Mouse (Mus musculus) MEL (cell line): Measurements from ENCODE around the gene Gm9964. TPM values are rescaled to one million over a fixed set of nuclear protein-coding genes. Genes with fewer than 3 reads are reported as not detected.
A peak's percentile ranks its signal among the peaks of the same experiment; 100 is the strongest.

Experiments used
- DNase-seq: peaks from one replicate; pipeline ENCODE4 v3.0.0; 2011; ENCODE audit warnings: low read depth, low spot score
- H3K27ac ChIP-seq: 2 replicates; pipeline ENCODE4 v1.5.1; 2012; ENCODE audit warnings: low read depth, mild to moderate bottlenecking, control low read depth, low read length, moderate library complexity; ENCODE audit not compliant: control insufficient read depth
- H3K27me3 ChIP-seq, 2 experiments: fragments of 150-350 bp in 1 of 2; sonication (generic) in 1 of 2; 2 replicates each; pipeline ENCODE4 v1.6.1; 2012; ENCODE audit warnings: low read length in 2 of 2, mild to moderate bottlenecking in 2 of 2, improper control_type of control experiment in 1 of 2, moderate library complexity in 1 of 2; ENCODE audit not compliant: insufficient read depth in 2 of 2, control insufficient read depth in 1 of 2
- H3K36me3 ChIP-seq, 2 experiments: 2 replicates each; pipeline ENCODE4 v1.6.1; 2012 to 2014; ENCODE audit warnings: low read length in 2 of 2, improper control_type of control experiment in 1 of 2, inconsistent platforms in 1 of 2, mild to moderate bottlenecking in 1 of 2; ENCODE audit not compliant: insufficient read depth in 2 of 2, control insufficient read depth in 1 of 2
- H3K4me1 ChIP-seq, 2 experiments: fragments of 150-350 bp in 1 of 2; sonication (generic) in 1 of 2; 2 replicates each; pipeline ENCODE4 v1.6.1; 2012; ENCODE audit warnings: low read length in 2 of 2, improper control_type of control experiment in 1 of 2, mild to moderate bottlenecking in 1 of 2; ENCODE audit not compliant: insufficient read depth in 2 of 2, control insufficient read depth in 1 of 2
- H3K4me3 ChIP-seq, 2 experiments: fragments of 150-350 bp in 1 of 2; sonication (generic) in 1 of 2; 2 replicates each; pipeline ENCODE4 v1.5.1; 2012; ENCODE audit warnings: low read depth in 2 of 2, low read length in 2 of 2, mild to moderate bottlenecking in 2 of 2, moderate library complexity in 2 of 2, control low read depth in 1 of 2, improper control_type of control experiment in 1 of 2; ENCODE audit not compliant: control insufficient read depth in 1 of 2, insufficient read depth in 1 of 2
- H3K79me2 ChIP-seq: 2 replicates; pipeline ENCODE4 v1.6.1; 2012; ENCODE audit warnings: mild to moderate bottlenecking, low read length, moderate library complexity; ENCODE audit not compliant: control insufficient read depth, poor library complexity, insufficient read depth
- H3K9ac ChIP-seq: 2 replicates; pipeline ENCODE4 v1.6.1; 2012; ENCODE audit warnings: low read depth, mild to moderate bottlenecking, control low read depth, low read length, moderate library complexity; ENCODE audit not compliant: control insufficient read depth, poor library complexity, severe bottlenecking
- H3K9me3 ChIP-seq: fragments of 150-350 bp; sonication (generic); replicated peaks from 2 replicates; pipeline ENCODE4 v1.6.1; 2012; ENCODE audit warnings: mild to moderate bottlenecking, low read length, improper control_type of control experiment, moderate library complexity; ENCODE audit not compliant: insufficient read depth
- BHLHE40 ChIP-seq: IDR thresholded peaks from 2 replicates; pipeline ENCODE4 v1.6.1; 2012; ENCODE audit warnings: low read depth, mild to moderate bottlenecking, inconsistent platforms, low read length, improper control_type of control experiment, borderline replicate concordance
- CHD1 ChIP-seq: IDR thresholded peaks from 2 replicates; pipeline ENCODE4 v1.6.1; 2012; ENCODE audit warnings: low read depth, mild to moderate bottlenecking, inconsistent platforms, low read length, improper control_type of control experiment
- CHD2 ChIP-seq: IDR thresholded peaks from 2 replicates; pipeline ENCODE4 v1.6.1; 2011; ENCODE audit warnings: low read length, improper control_type of control experiment
- CTCF ChIP-seq, 3 experiments: IDR thresholded peaks in 2 of 3; conservative IDR thresholded peaks in 1 of 3; 2 replicates each; pipeline ENCODE4 v1.5.1; 2011 to 2012; ENCODE audit warnings: low read length in 3 of 3, low read depth in 2 of 3, mild to moderate bottlenecking in 2 of 3, improper control_type of control experiment in 1 of 3, inconsistent platforms in 1 of 3, mixed read lengths in 1 of 3, moderate library complexity in 1 of 3; ENCODE audit not compliant: control insufficient read depth in 1 of 3, insufficient read depth in 1 of 3, poor library complexity in 1 of 3, severe bottlenecking in 1 of 3
- E2F4 ChIP-seq: IDR thresholded peaks from 2 replicates; pipeline ENCODE4 v1.6.1; 2011; ENCODE audit warnings: low read depth, low read length, improper control_type of control experiment, borderline replicate concordance
- ELF1 ChIP-seq: IDR thresholded peaks from 2 replicates; pipeline ENCODE4 v1.6.1; 2014; ENCODE audit warnings: low read depth, mild to moderate bottlenecking, inconsistent platforms, low read length, improper control_type of control experiment, moderate library complexity
- EP300 ChIP-seq, 2 experiments: IDR thresholded peaks; 2 replicates each; pipeline ENCODE4 v1.6.1; 2011; ENCODE audit warnings: improper control_type of control experiment in 2 of 2, low read length in 2 of 2, low read depth in 1 of 2, mild to moderate bottlenecking in 1 of 2
- ETS1 ChIP-seq: IDR thresholded peaks from 2 replicates; pipeline ENCODE4 v1.6.1; 2012; ENCODE audit warnings: low read depth, mild to moderate bottlenecking, inconsistent platforms, low read length, improper control_type of control experiment, moderate library complexity
- GABPA ChIP-seq: IDR thresholded peaks from 2 replicates; pipeline ENCODE4 v1.6.1; 2012; ENCODE audit warnings: low read depth, mild to moderate bottlenecking, inconsistent platforms, low read length, improper control_type of control experiment, moderate library complexity
- GATA1 ChIP-seq: IDR thresholded peaks from 2 replicates; pipeline ENCODE4 v1.6.1; 2011; ENCODE audit warnings: low read depth, low read length, improper control_type of control experiment
- HCFC1 ChIP-seq: IDR thresholded peaks from 2 replicates; pipeline ENCODE4 v1.6.1; 2012; ENCODE audit warnings: low read depth, mild to moderate bottlenecking, inconsistent platforms, low read length, improper control_type of control experiment, moderate library complexity
- JUND ChIP-seq: IDR thresholded peaks from 2 replicates; pipeline ENCODE4 v1.6.1; 2011; ENCODE audit warnings: low read depth, mild to moderate bottlenecking, improper control_type of control experiment, low read length
- KAT2A ChIP-seq: conservative IDR thresholded peaks from 2 replicates; pipeline ENCODE4 v1.6.1; 2012; ENCODE audit warnings: low read depth, low read length, improper control_type of control experiment, inconsistent platforms
- MAX ChIP-seq: IDR thresholded peaks from 2 replicates; pipeline ENCODE4 v1.6.1; 2011; ENCODE audit warnings: low read length, improper control_type of control experiment
- MAZ ChIP-seq: IDR thresholded peaks from 2 replicates; pipeline ENCODE4 v1.6.1; 2012; ENCODE audit warnings: low read depth, mild to moderate bottlenecking, inconsistent platforms, low read length, improper control_type of control experiment
- MEF2A ChIP-seq: IDR thresholded peaks from 2 replicates; pipeline ENCODE4 v1.6.1; 2014; ENCODE audit warnings: low read depth, mild to moderate bottlenecking, inconsistent platforms, low read length, improper control_type of control experiment; ENCODE audit not compliant: poor library complexity, insufficient replicate concordance, severe bottlenecking; ENCODE audit errors: extremely low read depth
- MXI1 ChIP-seq: IDR thresholded peaks from 2 replicates; pipeline ENCODE4 v1.6.1; 2011; ENCODE audit warnings: mild to moderate bottlenecking, low read depth, low read length, improper control_type of control experiment
- MYB ChIP-seq: IDR thresholded peaks from 2 replicates; pipeline ENCODE4 v1.6.1; 2011; ENCODE audit warnings: mild to moderate bottlenecking, low read depth, low read length, improper control_type of control experiment
- MYC ChIP-seq: IDR thresholded peaks from 2 replicates; pipeline ENCODE4 v1.6.1; 2011; ENCODE audit warnings: low read depth, mild to moderate bottlenecking, low read length, improper control_type of control experiment, moderate library complexity
- NELFE ChIP-seq: IDR thresholded peaks from 2 replicates; pipeline ENCODE4 v1.6.1; 2011; ENCODE audit warnings: low read depth, low read length, improper control_type of control experiment
- NRF1 ChIP-seq: IDR thresholded peaks from 2 replicates; pipeline ENCODE4 v1.6.1; 2014; ENCODE audit warnings: low read depth, mild to moderate bottlenecking, inconsistent platforms, low read length, improper control_type of control experiment, moderate library complexity; ENCODE audit not compliant: poor library complexity, insufficient read depth, severe bottlenecking
- POLR2A ChIP-seq, 2 experiments: IDR thresholded peaks; 2 replicates each; pipeline ENCODE4 v1.6.1; 2011 to 2012; ENCODE audit warnings: low read length in 2 of 2, mild to moderate bottlenecking in 2 of 2, control low read depth in 1 of 2, improper control_type of control experiment in 1 of 2, low read depth in 1 of 2, moderate library complexity in 1 of 2; ENCODE audit not compliant: control insufficient read depth in 1 of 2, insufficient read depth in 1 of 2, poor library complexity in 1 of 2
- POLR2AphosphoS2 ChIP-seq: IDR thresholded peaks from 2 replicates; pipeline ENCODE4 v1.6.1; 2011; ENCODE audit warnings: low read length, improper control_type of control experiment
- POLR2AphosphoS5 ChIP-seq: IDR thresholded peaks from 2 replicates; pipeline ENCODE4 v1.6.1; 2012; ENCODE audit warnings: low read depth, borderline replicate concordance, mild to moderate bottlenecking, inconsistent platforms, low read length, moderate library complexity, mixed read lengths
- RAD21 ChIP-seq: IDR thresholded peaks from 2 replicates; pipeline ENCODE4 v1.6.1; 2011; ENCODE audit warnings: mild to moderate bottlenecking, low read depth, low read length, improper control_type of control experiment
- RCOR1 ChIP-seq: IDR thresholded peaks from 2 replicates; pipeline ENCODE4 v1.6.1; 2012; ENCODE audit warnings: low read depth, mild to moderate bottlenecking, inconsistent platforms, low read length, improper control_type of control experiment
- SIN3A ChIP-seq: IDR thresholded peaks from 2 replicates; pipeline ENCODE4 v1.6.1; 2012; ENCODE audit warnings: low read length, improper control_type of control experiment, inconsistent platforms
- SMC3 ChIP-seq: IDR thresholded peaks from 2 replicates; pipeline ENCODE4 v1.6.1; 2011; ENCODE audit warnings: low read depth, low read length, improper control_type of control experiment
- TAL1 ChIP-seq: IDR thresholded peaks from 2 replicates; pipeline ENCODE4 v1.6.1; 2012; ENCODE audit warnings: mild to moderate bottlenecking, inconsistent platforms, low read length, moderate library complexity, mixed read lengths
- TBP ChIP-seq: IDR thresholded peaks from 2 replicates; pipeline ENCODE4 v1.8.0; 2011; ENCODE audit warnings: low read depth, low read length, improper control_type of control experiment
- TCF12 ChIP-seq: IDR thresholded peaks from 2 replicates; pipeline ENCODE4 v1.6.1; 2014; ENCODE audit warnings: low read depth, mild to moderate bottlenecking, inconsistent platforms, low read length, improper control_type of control experiment, moderate library complexity
- UBTF ChIP-seq: IDR thresholded peaks from 2 replicates; pipeline ENCODE4 v1.6.1; 2012; ENCODE audit warnings: low read depth, mild to moderate bottlenecking, inconsistent platforms, low read length, improper control_type of control experiment, moderate library complexity, borderline replicate concordance; ENCODE audit not compliant: insufficient read depth
- USF1 ChIP-seq: IDR thresholded peaks from 2 replicates; pipeline ENCODE4 v1.6.1; 2014; ENCODE audit warnings: low read depth, mild to moderate bottlenecking, inconsistent platforms, low read length, improper control_type of control experiment, moderate library complexity
- USF2 ChIP-seq, 2 experiments: IDR thresholded peaks; 2 replicates each; pipeline ENCODE4 v1.6.1; 2011 to 2012; ENCODE audit warnings: improper control_type of control experiment in 2 of 2, low read length in 2 of 2, borderline replicate concordance in 1 of 2, inconsistent platforms in 1 of 2, low read depth in 1 of 2, mild to moderate bottlenecking in 1 of 2; ENCODE audit not compliant: insufficient read depth in 1 of 2
- ZC3H11A ChIP-seq: IDR thresholded peaks from 2 replicates; pipeline ENCODE4 v1.6.1; 2012; ENCODE audit warnings: low read depth, mild to moderate bottlenecking, inconsistent platforms, low read length, improper control_type of control experiment
- ZMIZ1 ChIP-seq: IDR thresholded peaks from 2 replicates; pipeline ENCODE4 v1.6.1; 2012; ENCODE audit warnings: low read depth, mild to moderate bottlenecking, inconsistent platforms, low read length, improper control_type of control experiment, moderate library complexity
- ZNF384 ChIP-seq: IDR thresholded peaks from 2 replicates; pipeline ENCODE4 v1.6.1; 2012; ENCODE audit warnings: low read depth, mild to moderate bottlenecking, inconsistent platforms, low read length, improper control_type of control experiment
- polyA plus RNA-seq, 2 experiments: library from polyadenylated mRNA; stranded (reverse) in 1 of 2; unstranded in 1 of 2; fragments of >175 nt in 1 of 2; fragments of >200 nt in 1 of 2; gene quantifications; 2 replicates each; pipeline versions ENCODE4 v1.2.1 to v1.2.4; 2012; ENCODE audit warnings: low replicate concordance in 2 of 2, low read depth in 1 of 2; ENCODE audit not compliant: insufficient read length in 2 of 2, insufficient read depth in 1 of 2, missing spikeins in 1 of 2
- total RNA-seq: library from RNA; depleted of rRNA; stranded (reverse); fragments of 300-350 nt; gene quantifications from 2 replicates; pipeline ENCODE4 v1.2.3, GENCODE M21; 2012

The Gm9964 gene
- total and polyA plus RNA-seq, 3 experiments, result not detected

DNA sequence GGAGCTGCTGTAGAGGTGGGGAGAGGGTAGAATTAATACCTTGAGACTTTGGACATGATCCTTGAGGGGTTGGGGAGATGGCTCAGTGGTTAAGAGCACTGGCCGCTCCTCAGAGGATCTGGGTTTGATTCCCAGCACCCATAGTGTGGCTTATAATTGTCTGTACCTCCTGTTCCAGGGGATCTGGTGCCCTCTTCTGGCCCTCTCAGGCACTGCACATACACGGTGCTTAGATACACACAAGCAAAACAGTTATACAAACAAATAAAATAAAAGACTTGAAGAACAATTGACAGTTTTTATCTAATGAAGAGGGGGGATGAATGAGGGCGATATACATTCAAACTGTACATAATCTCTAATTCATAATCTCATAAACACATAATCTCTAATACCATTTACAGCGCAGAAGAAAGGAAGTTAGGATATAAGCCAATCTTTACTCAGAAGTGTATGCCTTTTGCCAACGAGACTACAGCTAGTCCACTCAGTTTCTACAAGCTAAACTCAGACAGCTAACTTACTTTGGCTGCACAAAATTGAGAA lies 40.1 kb upstream of the Gm9964 start:
- Histone ChIP-seq H3K79me2 (peaks cover 19% of the 10 kb centered on the region), H3K27me3 (no peaks in the 10 kb centered on the region), H3K36me3 (peaks cover 0 to 17% of the 10 kb centered on the region in 2 experiments; a peak in 2 of 4 replicates), H3K9me3 (no peaks in the 10 kb centered on the region), H3K4me3 (no peak overlapping the region), H3K4me1 (peaks cover 18 to 21% of the 10 kb centered on the region in 2 experiments), H3K27ac (no peak overlapping the region), H3K9ac (no peak overlapping the region)
- DNase-seq, result peak; percentile 85
- TF ChIP-seq GABPA (no peak), ZNF384 (no peak), MYC (no peak), MAX (no peak), HCFC1 (0 out of 2 replicates have a peak, but pooled peaks have one; percentile 30), SIN3A (peak; percentile 56; the same call in 1 of the 2 replicates), SMC3 (peak; percentile 68), NELFE (no peak), MEF2A (no peak), ETS1 (peak; percentile 25; the same call in 1 of the 2 replicates), CTCF (IDR thresholded peaks at IDR 0.05 in 2 of 3, conservative IDR thresholded peaks at IDR 0.05 in 1 of 3; ENCODE audit: control insufficient read depth in 1 of 3, insufficient read depth in 1 of 3, low read depth in 2 of 3, low read length in 3 of 3, poor library complexity in 1 of 3, severe bottlenecking in 1 of 3) (peak; percentile 81 to 85 (median 83)), ZC3H11A (peak; percentile 77), UBTF (no peak), ELF1 (no peak), TBP (no peak), USF2 (IDR thresholded peaks at IDR 0.05; ENCODE audit: borderline replicate concordance in 1 of 2, insufficient read depth in 1 of 2, low read depth in 1 of 2, low read length in 2 of 2) (no peak), JUND (no peak), MXI1 (no peak), TCF12 (peak; percentile 60), MYB (no peak), USF1 (no peak), RCOR1 (no peak), NRF1 (no peak), ZMIZ1 (no peak), POLR2AphosphoS5 (no peak), BHLHE40 (no peak), TAL1 (no peak), RAD21 (peak; percentile 82), POLR2A (IDR thresholded peaks at IDR 0.05; ENCODE audit: control insufficient read depth in 1 of 2, insufficient read depth in 1 of 2, low read depth in 1 of 2, low read length in 2 of 2, poor library complexity in 1 of 2) (no peak), KAT2A (no peak), E2F4 (no peak), EP300 (IDR thresholded peaks at IDR 0.05; ENCODE audit: low read depth in 1 of 2, low read length in 2 of 2) (peak in 1 of 2 experiments; percentile 62; a peak in 3 of 4 replicates), CHD1 (no peak), GATA1 (peak; percentile 41; the same call in 1 of the 2 replicates), MAZ (no peak), CHD2 (no peak), POLR2AphosphoS2 (no peak)
